Mouse (Mus musculus): ENCODE results near the gene Sbk1.
"Not testable (repeated sequence)": the region's sequence is repeated elsewhere in the genome, so short reads cannot be mapped to it uniquely, and the experiment has no call there.

Gene Sbk1

GRCm38 (mm10) chr7:126287493-126288103 is 15.2 kb downstream of the Sbk1 start:
- peak; percentile 80 to 83 for DNase-seq (ENCODE audit: low spot score in 2 of 2)

- DNase-seq (ENCODE audit: low spot score in 2 of 2): peak in 1 of 2 experiments; percentile 22
Measured at GRCm38 (mm10) chr7:126288104-126288497, 15.7 kb downstream of the Sbk1 start.

GRCm38 (mm10) chr7:126288571-126289091 is 16.2 kb downstream of the Sbk1 start:
- peak in 1 of 2 experiments; percentile 36 for DNase-seq (ENCODE audit: low spot score in 2 of 2)

- no peak for DNase-seq (ENCODE audit: low spot score in 2 of 2)
Measured at GRCm38 (mm10) chr7:126289371-126289770, 17.0 kb downstream of the Sbk1 start.

GRCm38 (mm10) chr7:126289956-126290355 is 17.5 kb downstream of the Sbk1 start:
- peak in 1 of 2 experiments; percentile 24 for DNase-seq (ENCODE audit: low spot score in 2 of 2)

- peak in 1 of 2 experiments; percentile 31 for DNase-seq (ENCODE audit: low spot score in 2 of 2)
Measured at GRCm38 (mm10) chr7:126291681-126292545, 19.5 kb downstream of the Sbk1 start.

GRCm38 (mm10) chr7:126293091-126293490 is 20.7 kb downstream of the Sbk1 start:
- no peak for DNase-seq (ENCODE audit: low spot score in 2 of 2)

- peak; percentile 45 to 63 for DNase-seq (ENCODE audit: low spot score in 2 of 2)
Measured at GRCm38 (mm10) chr7:126297579-126298460, 25.4 kb downstream of the Sbk1 start.

- peak in 1 of 2 experiments; percentile 26 for DNase-seq (ENCODE audit: low spot score in 2 of 2)
Measured at GRCm38 (mm10) chr7:126298856-126299255, 26.4 kb downstream of the Sbk1 start.

GRCm38 (mm10) chr7:126301831-126302230 is 29.4 kb downstream of the Sbk1 start:
- not testable (repeated sequence) for DNase-seq (ENCODE audit: low spot score in 2 of 2)

- DNase-seq (ENCODE audit: low spot score in 2 of 2): no peak
Measured at GRCm38 (mm10) chr7:126311822-126312221, 39.4 kb downstream of the Sbk1 start.

GRCm38 (mm10) chr7:126313309-126313708 is 40.9 kb downstream of the Sbk1 start:
- no peak for DNase-seq (ENCODE audit: low spot score in 2 of 2)

- no peak for DNase-seq (ENCODE audit: low spot score in 2 of 2)
Measured at GRCm38 (mm10) chr7:126314273-126314672, 41.9 kb downstream of the Sbk1 start.

- peak; percentile 79 to 88 for DNase-seq (ENCODE audit: low spot score in 2 of 2)
Measured at GRCm38 (mm10) chr7:126323729-126324128, 51.3 kb downstream of the Sbk1 start.

GRCm38 (mm10) chr7:126324791-126325190 is 52.4 kb downstream of the Sbk1 start:
- no peak for DNase-seq (ENCODE audit: low spot score in 2 of 2)

GRCm38 (mm10) chr7:126325576-126326273 is 53.3 kb downstream of the Sbk1 start:
- DNase-seq (ENCODE audit: low spot score in 2 of 2): not testable (repeated sequence)

GRCm38 (mm10) chr7:126328848-126329247 is 56.4 kb downstream of the Sbk1 start:
- DNase-seq (ENCODE audit: low spot score in 2 of 2): not testable (repeated sequence)

- DNase-seq (ENCODE audit: low spot score in 2 of 2): no peak
Measured at GRCm38 (mm10) chr7:126329907-126330645, 57.7 kb downstream of the Sbk1 start.

GRCm38 (mm10) chr7:126330693-126331092 is 58.3 kb downstream of the Sbk1 start:
- no peak for DNase-seq (ENCODE audit: low spot score in 2 of 2)

- DNase-seq (ENCODE audit: low spot score in 2 of 2): no peak
Measured at GRCm38 (mm10) chr7:126332691-126333090, 60.3 kb downstream of the Sbk1 start.
